8 mouse cellular contexts compared by ENCODE assay signal in genomic region chr7:49523115-49523445, GRCm38 (mm10).
DNase-seq lines count a peak whose midpoint lies in the region; ATAC-seq lines count a peak whose summit lies in the region.

No protein-coding gene starts in this region.

- H3K27me3 ChIP-seq in lung, embryonic 15.5 days, result no peaks in the 10 kb centered on the region
- peaks cover 41% of the 10 kb centered on the region for H3K27me3 ChIP-seq in forebrain, embryonic 13.5 days
- peaks cover 20% of the 10 kb centered on the region; the same call in 1 of the 2 replicates for H3K27me3 ChIP-seq in limb, embryonic 13.5 days
- H3K27me3 ChIP-seq in neural tube, embryonic 15.5 days (replicated peaks), result 0 out of 2 replicates have a peak, but pooled peaks cover 5% of the 10 kb centered on the region

- DNase-seq in lung, postnatal 36 days, result no peak
- DNase-seq in ovary, postnatal 14 days (ENCODE audit: low spot score), result no peak
- no peak for DNase-seq in layer of hippocampus, postnatal 25 days (ENCODE audit: extremely low spot score in 1 of 2, low spot score in 1 of 2)
- no peak for DNase-seq in adrenal gland, postnatal 4 days (ENCODE audit: low spot score in 2 of 2)

- peaks cover 74% of the 10 kb centered on the region for H3K4me1 ChIP-seq in lung, embryonic 15.5 days
- peaks cover 31% of the 10 kb centered on the region for H3K4me1 ChIP-seq in forebrain, embryonic 13.5 days
- H3K4me1 ChIP-seq in limb, embryonic 13.5 days, result peaks cover 65% of the 10 kb centered on the region
- peaks cover 48% of the 10 kb centered on the region for H3K4me1 ChIP-seq in neural tube, embryonic 15.5 days

- peak overlapping the region; percentile 80 for H3K27ac ChIP-seq in lung, embryonic 15.5 days
- H3K27ac ChIP-seq in forebrain, embryonic 13.5 days, result no peak overlapping the region
- H3K27ac ChIP-seq in limb, embryonic 13.5 days, result no peak overlapping the region
- peak overlapping the region; percentile 8; the same call in 1 of the 2 replicates for H3K27ac ChIP-seq in neural tube, embryonic 15.5 days (replicated peaks)

- H3K9ac ChIP-seq in lung, embryonic 15.5 days, result peak overlapping the region; percentile 39; the same call in 1 of the 2 replicates
- no peak overlapping the region for H3K9ac ChIP-seq in forebrain, embryonic 13.5 days
- H3K9ac ChIP-seq in limb, embryonic 13.5 days, result peak overlapping the region; percentile 55
- H3K9ac ChIP-seq in neural tube, embryonic 15.5 days (replicated peaks), result no peak overlapping the region

- no peaks in the 10 kb centered on the region for H3K36me3 ChIP-seq in lung, embryonic 15.5 days
- H3K36me3 ChIP-seq in forebrain, embryonic 13.5 days (ENCODE audit: poor library complexity, severe bottlenecking), result no peaks in the 10 kb centered on the region
- H3K36me3 ChIP-seq in limb, embryonic 13.5 days, result no peaks in the 10 kb centered on the region
- H3K36me3 ChIP-seq in neural tube, embryonic 15.5 days, result no peaks in the 10 kb centered on the region

- H3K4me3 ChIP-seq in lung, embryonic 15.5 days, result peak overlapping the region; percentile 42
- peak overlapping the region; percentile 35; the same call in 1 of the 2 replicates for H3K4me3 ChIP-seq in forebrain, embryonic 13.5 days
- H3K4me3 ChIP-seq in limb, embryonic 13.5 days, result peak overlapping the region; percentile 47
- H3K4me3 ChIP-seq in neural tube, embryonic 15.5 days (replicated peaks), result no peak overlapping the region

- peak overlapping the region; percentile 62 for H3K4me2 ChIP-seq in lung, embryonic 15.5 days
- H3K4me2 ChIP-seq in forebrain, embryonic 13.5 days, result peak overlapping the region; percentile 65
- H3K4me2 ChIP-seq in limb, embryonic 13.5 days (replicated peaks), result peak overlapping the region; percentile 82
- peak overlapping the region; percentile 53 for H3K4me2 ChIP-seq in neural tube, embryonic 15.5 days

- no peaks in the 10 kb centered on the region for H3K9me3 ChIP-seq in lung, embryonic 15.5 days
- no peaks in the 10 kb centered on the region for H3K9me3 ChIP-seq in forebrain, embryonic 13.5 days (replicated peaks)
- H3K9me3 ChIP-seq in limb, embryonic 13.5 days, result no peaks in the 10 kb centered on the region
- H3K9me3 ChIP-seq in neural tube, embryonic 15.5 days (replicated peaks), result no peaks in the 10 kb centered on the region

- WGBS in lung, embryonic 15.5 days, result 5% methylated on average over 4 of the region's 4 CpGs
- WGBS in forebrain, embryonic 13.5 days, result 17% methylated on average over 4 of the region's 4 CpGs
- WGBS in limb, embryonic 13.5 days, result 11% methylated on average over 4 of the region's 4 CpGs
- WGBS in neural tube, embryonic 15.5 days, result 27% methylated on average over 4 of the region's 4 CpGs

- ATAC-seq in lung, embryonic 15.5 days (ENCODE audit: borderline replicate concordance, extremely low read depth, low FRiP score, low TSS enrichment), result no peak
- ATAC-seq in forebrain, embryonic 13.5 days, result no peak
- no peak for ATAC-seq in limb, embryonic 13.5 days (ENCODE audit: low FRiP score, low read depth)
- peak; percentile 10; the same call in 1 of the 2 replicates for ATAC-seq in neural tube, embryonic 15.5 days (ENCODE audit: low FRiP score)

Comparison
In these comparisons a context has a peak if more than half of its experiments do, and no peak if none do; other contexts are left out.
1. H3K27ac ChIP-seq: peak in lung, embryonic 15.5 days (single experiment) and neural tube, embryonic 15.5 days (single experiment); none in forebrain, embryonic 13.5 days (single experiment) and limb, embryonic 13.5 days (single experiment).
2. H3K9ac ChIP-seq: peak in lung, embryonic 15.5 days (single experiment) and limb, embryonic 13.5 days (single experiment); none in forebrain, embryonic 13.5 days (single experiment) and neural tube, embryonic 15.5 days (single experiment).
3. Peak in every context shown above with its lines, with median percentiles within 50 percentile points of each other: H3K4me2 ChIP-seq.